Comparison of ENCODE assay signal across 21 mouse cellular contexts in genomic region chr10:76334350-76334749, GRCm38 (mm10). TPM values are rescaled to one million over a fixed set of nuclear protein-coding genes. Genes with fewer than 3 reads are reported as not detected.
DNase-seq lines count a peak whose midpoint lies in the region; ATAC-seq and TF ChIP-seq lines count a peak whose summit lies in the region.
"Had no signal": no experiment of that assay in that cellular context is flagged by ENCODE, and none has a peak within 500 bp of the region (broad histone marks: within the 10 kb centered on the region; RNA-seq: fewer than 3 reads in every experiment).

No protein-coding gene starts in this region.

- no peaks in the 10 kb centered on the region for H3K27me3 ChIP-seq in heart, postnatal 0 days (ENCODE audit: control insufficient read depth, insufficient read depth, low read length)
- H3K27me3 ChIP-seq in heart, embryonic 10.5 days (ENCODE audit: insufficient read depth, poor library complexity, severe bottlenecking), result no peaks in the 10 kb centered on the region
- H3K27me3 ChIP-seq in midbrain, embryonic 15.5 days (replicated peaks), result no peaks in the 10 kb centered on the region
- H3K27me3 ChIP-seq in forebrain, embryonic 11.5 days (ENCODE audit: control insufficient read depth, insufficient read depth, low read length), result no peaks in the 10 kb centered on the region
- H3K27me3 ChIP-seq: kidney, embryonic 15.5 days; neural tube, embryonic 15.5 days had no signal

- H3K36me3 ChIP-seq in heart, postnatal 0 days (replicated peaks; ENCODE audit: control insufficient read depth, insufficient read depth, low read length), result no peaks in the 10 kb centered on the region
- H3K36me3 ChIP-seq in heart, embryonic 10.5 days, result 0 out of 2 replicates have a peak, but pooled peaks cover 3% of the 10 kb centered on the region
- H3K36me3 ChIP-seq in midbrain, embryonic 15.5 days (replicated peaks), result no peaks in the 10 kb centered on the region
- no peaks in the 10 kb centered on the region for H3K36me3 ChIP-seq in forebrain, embryonic 11.5 days (ENCODE audit: control insufficient read depth, insufficient read depth, low read length)
- H3K36me3 ChIP-seq: forebrain, embryonic 10.5 days; kidney, embryonic 15.5 days; limb, embryonic 10.5 days; neural tube, embryonic 15.5 days had no signal

- peaks cover 10% of the 10 kb centered on the region for H3K4me1 ChIP-seq in heart, postnatal 0 days (ENCODE audit: control insufficient read depth, insufficient read depth)
- peaks cover 16% of the 10 kb centered on the region for H3K4me1 ChIP-seq in heart, embryonic 10.5 days
- H3K4me1 ChIP-seq in midbrain, embryonic 15.5 days, result no peaks in the 10 kb centered on the region
- no peaks in the 10 kb centered on the region; the same call in 1 of the 2 replicates for H3K4me1 ChIP-seq in forebrain, embryonic 11.5 days (replicated peaks; ENCODE audit: control insufficient read depth, insufficient read depth, low read length)
- H3K4me1 ChIP-seq: limb, embryonic 10.5 days had no signal

- no peak overlapping the region for H3K27ac ChIP-seq in heart, postnatal 0 days (ENCODE audit: low read depth)
- H3K27ac ChIP-seq in heart, embryonic 10.5 days, result no peak overlapping the region
- peak overlapping the region; percentile 36; the same call in 1 of the 2 replicates for H3K27ac ChIP-seq in layer of hippocampus, adult 2 months
- H3K27ac ChIP-seq in midbrain, embryonic 15.5 days, result no peak overlapping the region
- no peak overlapping the region for H3K27ac ChIP-seq in forebrain, embryonic 11.5 days (ENCODE audit: low read depth, low read length)
- H3K27ac ChIP-seq: forebrain, embryonic 10.5 days; kidney, embryonic 15.5 days; limb, embryonic 10.5 days; neural tube, embryonic 15.5 days; stomach, postnatal 0 days had no signal

- H3K4me3 ChIP-seq in heart, postnatal 0 days (ENCODE audit: low read depth, low read length), result no peak overlapping the region
- H3K4me3 ChIP-seq in heart, embryonic 10.5 days, result no peak overlapping the region
- no peak overlapping the region for H3K4me3 ChIP-seq in layer of hippocampus, adult 2 months
- H3K4me3 ChIP-seq in midbrain, embryonic 15.5 days, result no peak overlapping the region
- no peak overlapping the region for H3K4me3 ChIP-seq in forebrain, embryonic 11.5 days (ENCODE audit: low read depth, low read length)
- H3K4me3 ChIP-seq: forebrain, embryonic 10.5 days; kidney, embryonic 15.5 days; limb, embryonic 10.5 days; neural tube, embryonic 15.5 days had no signal

- H3K4me2 ChIP-seq in heart, postnatal 0 days (ENCODE audit: low read depth, low read length), result no peak overlapping the region
- no peak overlapping the region for H3K4me2 ChIP-seq in midbrain, embryonic 15.5 days
- no peak overlapping the region for H3K4me2 ChIP-seq in forebrain, embryonic 11.5 days (ENCODE audit: low read depth, low read length, severe bottlenecking)
- H3K4me2 ChIP-seq: kidney, embryonic 15.5 days; liver, embryonic 11.5 days; neural tube, embryonic 15.5 days had no signal

- TF ChIP-seq EP300 in heart, postnatal 0 days (IDR thresholded peaks at IDR 0.05; ENCODE audit: low read depth), result no peak

- 0 out of 2 replicates have a peak, but pooled peaks have one; percentile 27 for ATAC-seq in heart, postnatal 0 days (ENCODE audit: insufficient read depth, low read depth)
- ATAC-seq in midbrain, embryonic 15.5 days (replicated peaks), result no peak
- no peak for ATAC-seq in forebrain, embryonic 11.5 days (replicated peaks; ENCODE audit: low FRiP score)

- 26% methylated on average over 4 of the region's 4 CpGs for WGBS in heart, postnatal 0 days
- 49% methylated on average over 4 of the region's 4 CpGs for WGBS in heart, embryonic 10.5 days
- WGBS in midbrain, embryonic 15.5 days, result 36% methylated on average over 4 of the region's 4 CpGs
- WGBS in forebrain, embryonic 11.5 days, result 57% methylated on average over 4 of the region's 4 CpGs

- no peak for TF ChIP-seq CTCF in heart, postnatal 0 days (IDR thresholded peaks at IDR 0.05; ENCODE audit: low read depth)
- no peak for TF ChIP-seq CTCF in layer of hippocampus, adult 2 months (conservative IDR thresholded peaks at IDR 0.05)

- no peaks in the 10 kb centered on the region for H3K9me3 ChIP-seq in heart, postnatal 0 days (replicated peaks; ENCODE audit: control insufficient read depth, low read length)
- H3K9me3 ChIP-seq in heart, embryonic 10.5 days, result no peaks in the 10 kb centered on the region
- H3K9me3 ChIP-seq in midbrain, embryonic 15.5 days, result no peaks in the 10 kb centered on the region
- no peaks in the 10 kb centered on the region for H3K9me3 ChIP-seq in forebrain, embryonic 11.5 days (ENCODE audit: control insufficient read depth, low read length)
- H3K9me3 ChIP-seq: forebrain, embryonic 10.5 days; kidney, embryonic 15.5 days; limb, embryonic 10.5 days; neural tube, embryonic 15.5 days had no signal

- H3K9ac ChIP-seq in heart, postnatal 0 days (replicated peaks; ENCODE audit: low read depth, low read length), result no peak overlapping the region
- H3K9ac ChIP-seq in midbrain, embryonic 15.5 days, result no peak overlapping the region
- no peak overlapping the region for H3K9ac ChIP-seq in forebrain, embryonic 11.5 days (ENCODE audit: low read length)
- H3K9ac ChIP-seq: kidney, embryonic 15.5 days; neural tube, embryonic 15.5 days had no signal

- peak; percentile 43 to 44 for DNase-seq in cerebellum, adult 18-20 months
- DNase-seq in cerebellum, adult 11 months, result no peak
- DNase-seq in heart, postnatal 0 days (ENCODE audit: low spot score), result no peak
- DNase-seq in heart, embryonic 10.5 days (ENCODE audit: low spot score), result no peak
- no peak for DNase-seq in layer of hippocampus, adult 2 months (ENCODE audit: low spot score in 2 of 2)
- DNase-seq in layer of hippocampus, postnatal 14 days (ENCODE audit: low spot score in 2 of 2), result no peak
- no peak for DNase-seq in forebrain, embryonic 11.5 days (ENCODE audit: low spot score)
- DNase-seq: adrenal gland, postnatal 36 days; heart, adult 18-20 months; heart, postnatal 10 days; layer of hippocampus, adult 9-11 months; lung, adult 18-20 months; lung, postnatal 14 days; midbrain, embryonic 14.5 days had no signal

RNA-seq across cellular contexts. Expression of gene Dip2a, which starts 10.7 kb away (rescaled TPM):
- 23.8 and 47.4 TPM in 2 replicates for total RNA-seq in heart, postnatal 0 days (2014; rRNA removed; ENCODE audit: low replicate concordance)
- 4.3 and 5.7 TPM in 2 replicates for polyA plus RNA-seq in heart, postnatal 0 days (2015; fragmentation: Nextera tagmentation; extraction: Ambion mirVana)
- 8.0 and 9.1 TPM in 2 replicates for polyA plus RNA-seq in heart, embryonic 10.5 days (2016; fragmentation: Nextera tagmentation; extraction: Ambion mirVana)
- 10 to 100 TPM; 50.9 to 51.0 TPM for total RNA-seq in layer of hippocampus, adult 2 months (2021)
- total RNA-seq in layer of hippocampus, postnatal 14 days (2021), result 10 to 100 TPM; 55.0 to 65.6 TPM
- polyA plus RNA-seq in midbrain, embryonic 15.5 days (2015; fragmentation: Nextera tagmentation; extraction: Ambion mirVana), result 19.3 and 20.1 TPM in 2 replicates
- 4.7 TPM in 2 replicates for polyA plus RNA-seq in forebrain, embryonic 11.5 days (2014; fragmentation: Nextera tagmentation; extraction: Ambion mirVana)

Comparison
In these comparisons a context has a peak if more than half of its experiments do, and no peak if none do; other contexts are left out.
1. DNase-seq: peak in cerebellum, adult 18-20 months (2 of 2); none in cerebellum, adult 11 months (single experiment), heart, postnatal 0 days (single experiment), heart, embryonic 10.5 days (single experiment), layer of hippocampus, adult 2 months (0 of 2), layer of hippocampus, postnatal 14 days (0 of 2) and forebrain, embryonic 11.5 days (single experiment).